Mouse (Mus musculus) G1E (cell line): ENCODE results near the gene Dtx2. TPM values are rescaled to one million over a fixed set of nuclear protein-coding genes. Genes with fewer than 3 reads are reported as not detected.

Experiments used
- ATAC-seq: 2 replicates; pipeline ENCODE4 v1.8.0; 2016; ENCODE audit warnings: mild to moderate bottlenecking; ENCODE audit not compliant: insufficient number of reproducible peaks, poor library complexity, low FRiP score, severe bottlenecking; ENCODE audit errors: extremely low read depth
- DNase-seq: peaks from one replicate; pipeline ENCODE4 v3.0.0; 2012; ENCODE audit warnings: low spot score
- H3K27me3 ChIP-seq: 2 replicates; pipeline ENCODE4 v1.6.1; 2012; ENCODE audit warnings: mild to moderate bottlenecking, low read length, inconsistent platforms; ENCODE audit not compliant: insufficient read depth
- H3K36me3 ChIP-seq: replicated peaks from 2 replicates; pipeline ENCODE3; 2012; ENCODE audit warnings: mild to moderate bottlenecking, inconsistent platforms
- H3K4me1 ChIP-seq: 2 replicates; pipeline ENCODE4 v1.6.1; 2012; ENCODE audit warnings: low read depth, low read length, inconsistent platforms, mixed read lengths; ENCODE audit not compliant: insufficient read depth
- H3K4me3 ChIP-seq: 2 replicates; pipeline ENCODE4 v1.5.1; 2012; ENCODE audit warnings: low read depth, mild to moderate bottlenecking, inconsistent platforms, low read length, moderate library complexity, mixed read lengths
- H3K9me3 ChIP-seq: replicated peaks from 2 replicates; pipeline ENCODE4 v1.6.1; 2012; ENCODE audit warnings: inconsistent platforms
- CTCF ChIP-seq: IDR thresholded peaks from 2 replicates; pipeline ENCODE4 v1.5.1; 2012; ENCODE audit warnings: low read depth, low read length, inconsistent platforms, mixed read lengths
- GATA1 ChIP-seq: IDR thresholded peaks from 2 replicates; pipeline ENCODE4 v1.6.1; 2012; ENCODE audit warnings: borderline replicate concordance, low read length, inconsistent platforms, mixed read lengths
- GATA2 ChIP-seq: IDR thresholded peaks from 2 replicates; pipeline ENCODE4 v1.6.1; 2012; ENCODE audit warnings: low read depth, low read length, inconsistent platforms, borderline replicate concordance
- POLR2AphosphoS5 ChIP-seq: IDR thresholded peaks from 2 replicates; pipeline ENCODE4 v1.6.1; 2012; ENCODE audit warnings: low read depth, low read length, inconsistent platforms; ENCODE audit not compliant: insufficient replicate concordance
- TAL1 ChIP-seq: conservative IDR thresholded peaks from 2 replicates; pipeline ENCODE4 v1.6.1; 2012; ENCODE audit warnings: low read depth, low read length, inconsistent platforms, mixed read lengths
- polyA plus RNA-seq: library from polyadenylated mRNA; stranded (reverse); fragments of >175 nt; gene quantifications from 2 replicates; pipeline ENCODE4 v1.2.3, GENCODE M21; 2012
- total RNA-seq, 2 experiments: library from RNA; stranded (forward) in 1 of 2; stranded (reverse) in 1 of 2; fragments of 200-1000 nt in 1 of 2; fragments of >200 nt in 1 of 2; fragmentation: Nextera tagmentation in 1 of 2; gene quantifications; 2 replicates each; pipeline ENCODE4 v1.2.3; 2014 to 2017

The Dtx2 gene
- total and polyA plus RNA-seq, 3 experiments, result 5.1 to 25.6 (median 25.2) TPM

DNA sequence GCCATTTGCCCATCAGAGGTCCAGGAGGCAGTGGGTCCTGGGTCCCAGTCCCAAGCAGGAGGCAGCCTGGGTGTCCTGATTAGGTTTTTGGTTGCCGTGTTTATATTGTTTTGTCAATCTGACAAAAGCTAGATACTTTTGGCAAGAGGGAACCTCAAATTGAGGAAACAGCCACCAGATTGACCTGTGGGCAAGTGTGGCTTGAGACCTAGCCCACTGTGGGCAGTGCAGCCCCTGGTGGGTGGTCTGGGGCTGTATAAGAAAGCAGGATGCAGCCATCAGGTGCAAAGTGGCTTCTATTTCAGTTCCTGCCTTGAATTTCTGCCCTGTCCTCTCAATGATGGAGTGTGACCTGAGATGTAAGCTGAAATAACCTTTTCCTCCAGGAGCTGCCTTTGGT, 40.7 kb downstream of the Dtx2 start:
- H3K36me3 ChIP-seq, result peaks cover 26% of the 10 kb centered on the region
- no peak for ATAC-seq
- H3K4me3 ChIP-seq, result no peak overlapping the region
- TF ChIP-seq CTCF, result no peak
- TF ChIP-seq POLR2AphosphoS5, result no peak
- TF ChIP-seq GATA2, result no peak
- TF ChIP-seq TAL1, result no peak
- TF ChIP-seq GATA1, result no peak
- peaks cover 10% of the 10 kb centered on the region for H3K27me3 ChIP-seq
- H3K4me1 ChIP-seq, result peaks cover 21% of the 10 kb centered on the region
- H3K9me3 ChIP-seq, result no peaks in the 10 kb centered on the region
- no peak for DNase-seq

GRCm38 (mm10) chr5:136036667-136037066, 42.1 kb downstream of the Dtx2 start:
- peaks cover 27% of the 10 kb centered on the region for H3K4me1 ChIP-seq
- TF ChIP-seq TAL1 (no peak), POLR2AphosphoS5 (no peak), GATA1 (no peak), CTCF (no peak), GATA2 (no peak)
- H3K9me3 ChIP-seq, result no peaks in the 10 kb centered on the region
- peaks cover 13% of the 10 kb centered on the region for H3K36me3 ChIP-seq
- no peak for DNase-seq
- no peak for ATAC-seq
- no peak overlapping the region for H3K4me3 ChIP-seq
- H3K27me3 ChIP-seq, result peaks cover 10% of the 10 kb centered on the region

DNA sequence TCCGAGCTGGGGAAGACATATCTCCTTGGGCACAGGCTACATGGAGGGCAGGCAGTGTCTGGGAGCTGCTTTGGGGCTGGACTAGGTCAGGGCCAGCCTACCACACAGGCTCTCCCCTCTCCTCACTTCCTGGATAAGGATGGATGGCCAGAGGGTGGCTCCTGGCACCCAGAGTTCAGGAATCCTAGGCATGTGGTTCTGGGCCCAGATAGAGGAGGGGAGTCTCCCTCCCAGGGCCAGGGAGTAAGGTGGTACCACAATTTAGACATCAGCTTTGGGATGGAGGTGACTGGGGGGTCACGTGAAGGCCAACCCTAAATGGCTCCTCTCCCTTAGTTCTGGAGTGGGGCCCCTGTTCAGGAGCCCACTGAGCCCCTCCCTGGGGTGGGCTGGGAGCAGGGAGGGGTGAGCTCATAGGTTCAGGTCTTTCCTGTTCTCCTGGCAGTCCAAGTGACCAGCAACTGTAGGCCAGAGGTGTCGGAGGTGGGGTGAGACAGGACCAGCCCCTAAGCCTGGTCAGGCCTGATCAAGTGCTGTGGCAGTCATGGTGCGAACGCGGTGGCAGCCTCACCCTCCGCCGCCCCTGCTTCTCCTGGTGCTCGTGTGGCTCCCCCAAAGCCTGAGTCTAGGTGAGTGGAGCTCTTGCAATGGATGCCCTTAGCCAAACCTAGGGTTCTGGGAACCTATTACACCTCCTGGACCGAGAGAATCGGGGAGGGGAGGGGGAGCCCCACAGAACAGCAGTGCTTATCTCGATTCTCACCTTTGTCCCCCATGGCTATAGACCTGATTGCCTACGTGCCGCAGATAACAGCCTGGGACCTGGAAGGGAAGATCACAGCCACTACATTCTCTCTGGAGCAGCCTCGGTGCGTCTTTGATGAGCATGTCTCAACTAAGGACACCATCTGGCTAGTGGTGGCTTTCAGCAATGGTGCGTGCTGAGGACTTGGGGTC, 43.9 kb downstream of the Dtx2 start, which contains the start of gene Upk3b:
Gene Upk3b (plus strand): TSS at position 239 of the 957 bp plus-strand sequence.
- ATAC-seq, result no peak

DNA sequence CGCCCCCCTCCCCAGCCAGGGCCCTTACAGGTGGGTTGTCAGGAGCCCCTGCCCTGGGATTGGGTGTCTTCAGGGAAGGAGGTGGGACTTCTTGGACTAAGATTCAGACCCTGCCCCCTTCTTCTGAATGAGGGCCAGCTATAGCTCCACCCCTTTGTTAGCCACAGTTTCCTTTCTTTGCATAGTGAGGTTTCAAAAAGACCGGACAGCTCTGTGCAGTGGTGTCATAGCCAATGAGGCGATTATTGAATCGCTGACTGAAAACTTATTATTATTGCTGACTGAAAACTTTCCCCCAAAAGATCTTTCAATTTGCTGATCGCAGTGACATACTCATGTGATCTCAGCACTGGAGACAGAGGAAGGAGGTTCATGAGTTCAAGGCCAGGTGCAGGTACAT, 45.6 kb downstream of the Dtx2 start:
- no peak overlapping the region for H3K4me3 ChIP-seq
- no peaks in the 10 kb centered on the region for H3K9me3 ChIP-seq
- TF ChIP-seq POLR2AphosphoS5, result no peak
- no peak for TF ChIP-seq GATA1
- no peak for TF ChIP-seq CTCF
- TF ChIP-seq GATA2, result no peak
- TF ChIP-seq TAL1, result no peak
- no peaks in the 10 kb centered on the region for H3K36me3 ChIP-seq
- peaks cover 27% of the 10 kb centered on the region for H3K4me1 ChIP-seq
- H3K27me3 ChIP-seq, result peaks cover 20% of the 10 kb centered on the region
- no peak for ATAC-seq
- DNase-seq, result no peak

More for the DNA sequence above, 43.9 kb downstream of the Dtx2 start, which contains the start of gene Upk3b:
- peaks cover 16% of the 10 kb centered on the region for H3K27me3 ChIP-seq
- no peak within 1 kb of the TSS for H3K4me3 ChIP-seq
- no peaks in the 10 kb centered on the region for H3K9me3 ChIP-seq
- H3K4me1 ChIP-seq, result peaks cover 27% of the 10 kb centered on the region
- DNase-seq, result no peak
- no peaks in the 10 kb centered on the region for H3K36me3 ChIP-seq
- TF ChIP-seq TAL1, result peak; percentile 42; the same call in 1 of the 2 replicates
- TF ChIP-seq POLR2AphosphoS5, result no peak
- TF ChIP-seq CTCF, result no peak
- no peak for TF ChIP-seq GATA1
- TF ChIP-seq GATA2, result no peak

- H3K27me3 ChIP-seq, result peaks cover 20% of the 10 kb centered on the region
- H3K4me3 ChIP-seq, result no peak overlapping the region
- DNase-seq, result no peak
- H3K9me3 ChIP-seq, result no peaks in the 10 kb centered on the region
- no peak for ATAC-seq
- H3K36me3 ChIP-seq, result no peaks in the 10 kb centered on the region
- H3K4me1 ChIP-seq, result peaks cover 27% of the 10 kb centered on the region
- no peak for TF ChIP-seq TAL1
- TF ChIP-seq GATA1, result no peak
- no peak for TF ChIP-seq POLR2AphosphoS5
- TF ChIP-seq CTCF, result no peak
- no peak for TF ChIP-seq GATA2
These were observed 46.7 kb downstream of the Dtx2 start for GRCm38 (mm10) chr5:136041260-136041659.

DNA sequence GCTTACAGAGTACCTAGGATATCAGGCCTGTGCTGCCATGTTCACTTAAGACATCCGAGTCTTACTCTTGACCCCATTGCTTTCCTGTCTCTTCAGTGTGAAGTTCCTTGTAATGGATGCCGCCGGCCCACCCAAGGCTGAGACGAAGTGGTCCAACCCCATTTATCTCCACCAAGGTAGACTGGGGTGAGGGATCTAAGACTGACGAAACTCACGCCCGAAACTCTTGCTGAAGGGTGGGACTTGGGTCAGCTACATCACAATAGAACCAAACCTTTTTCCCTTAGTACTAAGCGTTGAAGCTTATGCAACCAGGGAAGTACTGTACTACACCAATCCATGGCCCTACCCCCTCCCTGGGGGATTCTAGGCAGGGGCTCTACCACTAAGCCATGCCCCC, 47.1 kb downstream of the Dtx2 start:
- peaks cover 27% of the 10 kb centered on the region for H3K4me1 ChIP-seq
- TF ChIP-seq TAL1, result no peak
- no peak for TF ChIP-seq GATA2
- no peak for TF ChIP-seq CTCF
- TF ChIP-seq GATA1, result no peak
- no peak for TF ChIP-seq POLR2AphosphoS5
- peaks cover 20% of the 10 kb centered on the region for H3K27me3 ChIP-seq
- DNase-seq (no peak), ATAC-seq (no peak)
- H3K36me3 ChIP-seq, result no peaks in the 10 kb centered on the region
- H3K4me3 ChIP-seq, result no peak overlapping the region
- H3K9me3 ChIP-seq, result no peaks in the 10 kb centered on the region
